Comparison of ENCODE assay signal across 8 mouse cellular contexts in the genomic region with DNA sequence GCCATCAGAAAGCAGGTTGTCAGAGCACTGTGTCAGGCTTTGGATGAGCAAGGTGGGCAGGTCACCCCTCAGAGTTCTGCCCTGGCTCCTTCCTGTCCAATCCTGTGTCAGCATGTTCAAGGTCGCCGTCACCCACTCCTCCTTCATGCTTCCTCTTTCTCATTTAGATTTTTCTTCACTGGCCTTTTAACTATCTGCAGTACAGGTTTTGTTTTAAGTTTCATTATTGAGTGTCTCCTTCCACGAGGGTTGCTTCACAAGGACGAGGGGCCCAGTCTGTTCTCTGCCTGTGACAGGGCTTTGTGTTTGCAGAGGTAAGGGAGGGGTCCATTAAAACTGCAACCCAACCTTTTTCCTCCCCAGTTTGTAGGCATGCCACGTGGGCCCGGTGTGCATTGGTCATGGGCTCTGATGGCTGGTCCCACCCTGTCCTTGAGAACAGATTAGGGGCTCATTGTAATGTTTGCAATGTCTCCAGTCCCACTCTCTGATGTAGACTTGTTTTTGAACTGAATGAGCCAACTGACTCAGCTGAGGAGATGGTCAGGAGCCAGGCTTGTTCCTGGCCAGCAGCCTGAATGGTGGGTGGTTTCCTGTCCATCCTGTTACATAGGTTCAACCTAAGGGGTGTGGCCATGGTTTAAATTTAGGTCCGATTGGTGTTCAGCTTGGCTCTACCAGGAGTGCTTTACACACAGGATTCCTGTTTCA.
A peak's percentile ranks its signal among the peaks of the same experiment; 100 is the strongest.
DNase-seq lines count a peak whose midpoint lies in the region; ATAC-seq lines count a peak whose summit lies in the region.

No protein-coding gene starts in this region.

- H3K27ac ChIP-seq in forebrain, embryonic 12.5 days, result 0 out of 2 replicates have a peak overlapping the region, but pooled peaks have one; percentile 59
- 0 out of 2 replicates have a peak overlapping the region, but pooled peaks have one; percentile 5 for H3K27ac ChIP-seq in lung, embryonic 15.5 days
- H3K27ac ChIP-seq in intestine, embryonic 15.5 days, result no peak overlapping the region

- no peak overlapping the region for H3K4me2 ChIP-seq in forebrain, embryonic 12.5 days
- H3K4me2 ChIP-seq in lung, embryonic 15.5 days, result no peak overlapping the region
- H3K4me2 ChIP-seq in intestine, embryonic 15.5 days (replicated peaks), result no peak overlapping the region

- no peaks in the 10 kb centered on the region for H3K36me3 ChIP-seq in forebrain, embryonic 12.5 days (replicated peaks)
- no peaks in the 10 kb centered on the region for H3K36me3 ChIP-seq in lung, embryonic 15.5 days
- no peaks in the 10 kb centered on the region for H3K36me3 ChIP-seq in intestine, embryonic 15.5 days

- H3K27me3 ChIP-seq in forebrain, embryonic 12.5 days, result no peaks in the 10 kb centered on the region
- H3K27me3 ChIP-seq in lung, embryonic 15.5 days, result no peaks in the 10 kb centered on the region
- no peaks in the 10 kb centered on the region for H3K27me3 ChIP-seq in intestine, embryonic 15.5 days (replicated peaks)

- DNase-seq in gastrocnemius, postnatal 25 days, result peak; percentile 32
- DNase-seq in gastrocnemius, adult 8-10 months (ENCODE audit: low spot score in 2 of 2), result no peak
- DNase-seq in NIH3T3 (ENCODE audit: low read depth), result peak; percentile 89
- no peak for DNase-seq in retina, postnatal 1 day
- DNase-seq in frontal cortex, adult 2 months (ENCODE audit: extremely low spot score in 1 of 2, low spot score in 1 of 2), result no peak

- no peaks in the 10 kb centered on the region for H3K9me3 ChIP-seq in forebrain, embryonic 12.5 days
- no peaks in the 10 kb centered on the region for H3K9me3 ChIP-seq in lung, embryonic 15.5 days
- no peaks in the 10 kb centered on the region for H3K9me3 ChIP-seq in intestine, embryonic 15.5 days

- no peak overlapping the region for H3K4me3 ChIP-seq in forebrain, embryonic 12.5 days (replicated peaks)
- H3K4me3 ChIP-seq in lung, embryonic 15.5 days, result no peak overlapping the region
- H3K4me3 ChIP-seq in intestine, embryonic 15.5 days (replicated peaks), result no peak overlapping the region

- ATAC-seq in forebrain, embryonic 12.5 days (ENCODE audit: low FRiP score), result 0 out of 2 replicates have a peak, but pooled peaks have one; percentile 15
- peak; percentile 66; the same call in 1 of the 2 replicates for ATAC-seq in lung, embryonic 15.5 days (ENCODE audit: borderline replicate concordance, extremely low read depth, low FRiP score, low TSS enrichment)
- no peak for ATAC-seq in intestine, embryonic 15.5 days

- no peak overlapping the region for H3K9ac ChIP-seq in forebrain, embryonic 12.5 days
- no peak overlapping the region for H3K9ac ChIP-seq in lung, embryonic 15.5 days
- H3K9ac ChIP-seq in intestine, embryonic 15.5 days, result no peak overlapping the region

- 86% methylated on average over 7 of the region's 7 CpGs for WGBS in forebrain, embryonic 12.5 days
- 52% methylated on average over 7 of the region's 7 CpGs for WGBS in lung, embryonic 15.5 days
- WGBS in intestine, embryonic 15.5 days, result 68% methylated on average over 7 of the region's 7 CpGs

- peaks cover 28% of the 10 kb centered on the region for H3K4me1 ChIP-seq in forebrain, embryonic 12.5 days
- peaks cover 21% of the 10 kb centered on the region for H3K4me1 ChIP-seq in lung, embryonic 15.5 days
- 0 out of 2 replicates have a peak, but pooled peaks cover 1% of the 10 kb centered on the region for H3K4me1 ChIP-seq in intestine, embryonic 15.5 days (replicated peaks)

Comparison
In these comparisons a context has a peak if more than half of its experiments do, and no peak if none do; other contexts are left out.
1. DNase-seq: peak in gastrocnemius, postnatal 25 days (single experiment) and NIH3T3 (single experiment); none in gastrocnemius, adult 8-10 months (0 of 2), retina, postnatal 1 day (single experiment) and frontal cortex, adult 2 months (0 of 2).